Mouse (Mus musculus) olfactory bulb, adult 2 months (tissue): Measurements from ENCODE around the gene Arfgef2.

ENCODE experiments used
- CTCF ChIP-seq: fragments of 200-500 bp; IDR thresholded peaks from 2 replicates; pipeline ENCODE4 v1.5.1; 2012; ENCODE audit warnings: low read depth, mild to moderate bottlenecking, low read length, moderate library complexity; ENCODE audit not compliant: insufficient read depth
- POLR2A ChIP-seq: fragments of 200-500 bp; IDR thresholded peaks from 2 replicates; pipeline ENCODE4 v1.6.1; 2012; ENCODE audit warnings: mild to moderate bottlenecking, low read depth, low read length, moderate library complexity; ENCODE audit not compliant: insufficient read depth

GRCm38 (mm10) chr2:166780980-166781578, 24.3 kb upstream of the Arfgef2 start:
- TF ChIP-seq CTCF = peak; percentile 79
- TF ChIP-seq POLR2A = no peak
